Mouse (Mus musculus) embryonic facial prominence, embryonic 11.5 days (tissue): Measurements from ENCODE around the gene Atp9a. TPM values are rescaled to one million over a fixed set of nuclear protein-coding genes. Genes with fewer than 3 reads are reported as not detected.

Experiments used
- ATAC-seq: fragments of 200-750 bp; cut with Nextera tagmentation; replicated peaks from 2 replicates; pipeline ENCODE4 v1.8.0; 2017; ENCODE audit warnings: low read depth; ENCODE audit not compliant: insufficient number of reproducible peaks, low FRiP score, low TSS enrichment
- DNase-seq: peaks from one replicate; pipeline ENCODE4 v3.0.0-alpha.2; 2015; ENCODE audit warnings: low spot score
- H3K27ac ChIP-seq: fragments of 300-500 bp; sonication (generic); replicated peaks from 2 replicates; pipeline ENCODE4 v1.5.1; 2014; ENCODE audit warnings: mild to moderate bottlenecking, low read depth, low read length, control low read depth
- H3K27me3 ChIP-seq: fragments of 300-500 bp; sonication (generic); 2 replicates; pipeline ENCODE4 v1.6.1; 2014; ENCODE audit warnings: mild to moderate bottlenecking, low read length, moderate library complexity, mixed read lengths; ENCODE audit not compliant: control insufficient read depth, insufficient read depth
- H3K36me3 ChIP-seq: fragments of 300-500 bp; sonication (generic); replicated peaks from 2 replicates; pipeline ENCODE4 v1.6.1; 2014; ENCODE audit warnings: low read depth, mild to moderate bottlenecking, low read length, moderate library complexity, mixed read lengths; ENCODE audit not compliant: control insufficient read depth, insufficient read depth
- H3K4me1 ChIP-seq: fragments of 300-500 bp; sonication (generic); 2 replicates; pipeline ENCODE4 v1.6.1; 2014; ENCODE audit warnings: low read length, mixed read lengths; ENCODE audit not compliant: control insufficient read depth, insufficient read depth
- H3K4me2 ChIP-seq: fragments of 300-500 bp; sonication (generic); 2 replicates; pipeline ENCODE4 v1.6.1; 2014; ENCODE audit warnings: low read depth, mild to moderate bottlenecking, control low read depth, low read length, moderate library complexity
- H3K4me3 ChIP-seq: fragments of 300-500 bp; sonication (generic); 2 replicates; pipeline ENCODE4 v1.5.1; 2014; ENCODE audit warnings: low read depth, low read length, control low read depth
- H3K9ac ChIP-seq: fragments of 300-500 bp; sonication (generic); replicated peaks from 2 replicates; pipeline ENCODE4 v1.6.1; 2014; ENCODE audit warnings: mild to moderate bottlenecking, control low read depth, low read length
- H3K9me3 ChIP-seq: fragments of 300-500 bp; sonication (generic); replicated peaks from 2 replicates; pipeline ENCODE4 v1.6.1; 2016; ENCODE audit warnings: mild to moderate bottlenecking, low read length, inconsistent platforms, mixed read lengths; ENCODE audit not compliant: control insufficient read depth
- WGBS: fragments of 180-500 bp; shearing (Covaris S2); extraction: QIAGEN DNeasy Blood & Tissue Kit; methylation state at CpG from one replicate; pipeline ENCODE4 v1.1.7; 2014; 5-methylcytosine and 5-hydroxymethylcytosine counted together
- polyA plus RNA-seq: library from polyadenylated mRNA; unstranded; fragments of >200 nt; fragmentation: Nextera tagmentation; extraction: Ambion mirVana; gene quantifications from 2 replicates; pipeline ENCODE4 v1.2.1, GENCODE M21; 2014

Atp9a gene
- polyA plus RNA-seq, 1 experiment from 2014 or later, result 10.4 TPM

GRCm38 (mm10) chr2:168734023-168734422 is 8.2 kb downstream of the Atp9a start:
- no peak overlapping the region for H3K27ac ChIP-seq
- no peaks in the 10 kb centered on the region for H3K36me3 ChIP-seq
- H3K4me1 ChIP-seq, result no peaks in the 10 kb centered on the region; the same call in 1 of the 2 replicates
- H3K9me3 ChIP-seq, result no peaks in the 10 kb centered on the region
- no peak overlapping the region for H3K4me2 ChIP-seq
- 51% methylated on average over 11 of the region's 11 CpGs for WGBS
- H3K4me3 ChIP-seq, result no peak overlapping the region
- no peak overlapping the region for H3K9ac ChIP-seq
- ATAC-seq, result no peak
- no peaks in the 10 kb centered on the region for H3K27me3 ChIP-seq
- no peak for DNase-seq

- no peaks in the 10 kb centered on the region for H3K9me3 ChIP-seq
- no peaks in the 10 kb centered on the region; the same call in 1 of the 2 replicates for H3K4me1 ChIP-seq
- H3K9ac ChIP-seq, result no peak overlapping the region
- no peaks in the 10 kb centered on the region for H3K36me3 ChIP-seq
- H3K4me3 ChIP-seq, result no peak overlapping the region
- no peak for DNase-seq
- H3K4me2 ChIP-seq, result no peak overlapping the region
- ATAC-seq, result peak; percentile 66; the same call in 1 of the 2 replicates
- WGBS, result 57% methylated on average over 8 of the region's 8 CpGs
- no peak overlapping the region for H3K27ac ChIP-seq
- H3K27me3 ChIP-seq, result no peaks in the 10 kb centered on the region
Measured at GRCm38 (mm10) chr2:168731258-168731657, 11.0 kb downstream of the Atp9a start.

DNA sequence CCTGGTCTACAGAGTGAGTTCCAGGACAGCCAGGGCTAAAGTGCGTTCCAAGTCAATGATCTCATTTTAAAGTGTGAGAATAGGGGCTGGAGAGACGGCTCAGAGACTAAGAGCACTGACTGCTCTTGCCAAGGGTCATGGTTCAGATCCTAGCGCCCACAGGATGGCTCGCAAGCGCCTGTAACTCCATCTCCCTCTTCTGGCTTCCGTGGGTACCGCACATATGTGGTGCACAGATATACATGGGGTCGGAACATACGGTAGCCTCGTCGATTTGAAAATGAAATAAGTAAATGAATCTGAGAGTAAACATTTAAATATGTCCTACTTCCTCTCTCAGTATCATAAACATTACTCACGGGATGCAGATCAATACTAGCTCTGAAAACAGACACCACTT is 12.5 kb downstream of the Atp9a start:
- H3K9ac ChIP-seq, result no peak overlapping the region
- H3K36me3 ChIP-seq, result no peaks in the 10 kb centered on the region
- H3K27me3 ChIP-seq, result no peaks in the 10 kb centered on the region
- H3K9me3 ChIP-seq, result no peaks in the 10 kb centered on the region
- DNase-seq (no peak), ATAC-seq (no peak)
- H3K27ac ChIP-seq, result no peak overlapping the region
- no peak overlapping the region for H3K4me2 ChIP-seq
- no peak overlapping the region for H3K4me3 ChIP-seq
- 80% methylated on average over 12 of the region's 12 CpGs for WGBS
- no peaks in the 10 kb centered on the region; the same call in 1 of the 2 replicates for H3K4me1 ChIP-seq

DNA sequence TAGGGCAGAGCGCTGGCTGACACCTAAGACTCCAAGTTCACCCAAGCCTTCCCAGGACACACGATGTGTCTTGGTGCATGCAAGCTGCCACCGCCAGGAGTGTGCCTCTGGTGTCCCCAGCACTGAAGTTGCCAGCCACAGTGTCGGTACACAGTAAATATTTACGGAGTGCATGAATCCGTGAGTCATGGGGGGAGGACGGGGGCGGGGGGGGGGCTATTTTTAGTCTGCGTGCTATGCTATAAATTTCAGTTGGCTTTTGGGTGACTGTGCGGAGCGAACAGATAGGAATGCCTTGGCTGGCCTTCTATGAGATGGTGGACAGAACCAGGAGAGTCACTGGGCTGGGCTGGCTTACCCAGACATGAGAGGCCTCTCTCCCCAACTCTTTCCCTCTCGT is 14.2 kb downstream of the Atp9a start:
- no peaks in the 10 kb centered on the region for H3K36me3 ChIP-seq
- no peak for ATAC-seq
- no peak overlapping the region for H3K4me3 ChIP-seq
- no peaks in the 10 kb centered on the region for H3K27me3 ChIP-seq
- DNase-seq, result no peak
- no peak overlapping the region for H3K27ac ChIP-seq
- H3K4me1 ChIP-seq, result no peaks in the 10 kb centered on the region; the same call in 1 of the 2 replicates
- 91% methylated on average over 12 of the region's 12 CpGs for WGBS
- no peaks in the 10 kb centered on the region for H3K9me3 ChIP-seq
- no peak overlapping the region for H3K4me2 ChIP-seq
- H3K9ac ChIP-seq, result no peak overlapping the region

DNA sequence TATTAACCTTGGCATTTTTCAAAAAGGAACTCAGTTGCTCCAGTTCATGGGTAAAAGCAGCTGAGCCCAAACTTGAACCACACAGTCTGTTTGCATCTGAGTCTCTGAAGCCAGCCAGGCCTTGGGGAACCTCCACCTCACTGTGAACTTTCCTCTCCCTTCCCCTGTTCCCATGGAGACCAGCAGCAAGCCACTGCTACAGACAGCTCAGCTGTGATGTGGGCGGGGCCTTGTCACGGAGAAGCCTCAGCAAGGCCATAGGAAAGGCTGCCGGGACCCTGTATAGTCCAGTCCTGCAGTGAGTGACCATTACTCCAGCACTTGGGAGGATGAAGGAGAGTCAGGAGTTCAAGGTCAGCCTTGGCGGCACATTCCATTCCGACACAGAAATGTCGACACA is 16.2 kb downstream of the Atp9a start:
- 59% methylated on average over 6 of the region's 6 CpGs for WGBS
- Histone ChIP-seq H3K4me1 (no peaks in the 10 kb centered on the region), H3K27ac (no peak overlapping the region), H3K4me2 (no peak overlapping the region), H3K9me3 (no peaks in the 10 kb centered on the region), H3K27me3 (no peaks in the 10 kb centered on the region), H3K36me3 (no peaks in the 10 kb centered on the region), H3K4me3 (no peak overlapping the region), H3K9ac (no peak overlapping the region)
- DNase-seq (peak; percentile 73), ATAC-seq (peak; percentile 79)

GRCm38 (mm10) chr2:168721313-168721712 is 20.9 kb downstream of the Atp9a start:
- no peak overlapping the region for H3K9ac ChIP-seq
- H3K4me3 ChIP-seq, result no peak overlapping the region
- no peak overlapping the region for H3K27ac ChIP-seq
- H3K4me1 ChIP-seq, result no peaks in the 10 kb centered on the region
- DNase-seq (no peak), ATAC-seq (no peak)
- H3K4me2 ChIP-seq, result no peak overlapping the region
- no peaks in the 10 kb centered on the region for H3K27me3 ChIP-seq
- WGBS, result 87% methylated on average over 14 of the region's 14 CpGs
- no peaks in the 10 kb centered on the region for H3K9me3 ChIP-seq
- H3K36me3 ChIP-seq, result no peaks in the 10 kb centered on the region

DNA sequence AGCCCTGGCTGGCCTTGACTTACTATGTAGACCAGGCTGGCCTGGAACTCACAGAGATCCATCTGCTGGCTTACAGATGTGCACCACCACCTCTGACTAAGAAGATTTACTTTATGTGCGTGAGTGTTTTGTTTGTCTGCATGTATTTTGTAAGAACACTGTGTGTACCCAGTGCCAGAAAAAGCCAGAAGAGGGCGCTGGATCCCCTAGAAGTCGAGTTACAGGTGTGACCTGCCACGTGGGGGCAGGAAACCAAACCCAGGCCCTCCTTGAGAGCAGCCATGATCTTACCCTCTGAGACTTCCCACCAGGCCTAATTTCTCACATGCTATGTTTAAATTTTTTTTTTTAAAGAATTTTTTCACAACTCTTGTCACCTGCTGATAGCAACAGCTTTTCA is 22.5 kb downstream of the Atp9a start:
- 59% methylated on average over 4 of the region's 4 CpGs for WGBS
- H3K9ac ChIP-seq, result no peak overlapping the region
- no peak overlapping the region for H3K4me3 ChIP-seq
- ATAC-seq, result no peak
- no peak overlapping the region for H3K27ac ChIP-seq
- DNase-seq, result no peak
- no peaks in the 10 kb centered on the region for H3K4me1 ChIP-seq
- no peaks in the 10 kb centered on the region for H3K36me3 ChIP-seq
- H3K4me2 ChIP-seq, result no peak overlapping the region
- H3K27me3 ChIP-seq, result no peaks in the 10 kb centered on the region
- H3K9me3 ChIP-seq, result no peaks in the 10 kb centered on the region

- H3K27ac ChIP-seq, result no peak overlapping the region
- no peak overlapping the region for H3K4me3 ChIP-seq
- 72% methylated on average over 10 of the region's 10 CpGs for WGBS
- H3K4me2 ChIP-seq, result no peak overlapping the region
- no peaks in the 10 kb centered on the region for H3K36me3 ChIP-seq
- no peaks in the 10 kb centered on the region for H3K27me3 ChIP-seq
- H3K9me3 ChIP-seq, result no peaks in the 10 kb centered on the region
- H3K4me1 ChIP-seq, result no peaks in the 10 kb centered on the region
- no peak for ATAC-seq
- DNase-seq, result no peak
- no peak overlapping the region for H3K9ac ChIP-seq
Measured at GRCm38 (mm10) chr2:168718735-168719134, 23.5 kb downstream of the Atp9a start.
